Mouse (Mus musculus): ENCODE measurements around the gene Timp1. TPM values are rescaled to one million over a fixed set of nuclear protein-coding genes. Genes with fewer than 3 reads are reported as not detected.
A peak's percentile ranks its signal among the peaks of the same experiment; 100 is the strongest.

Timp1 gene
- polyA plus RNA-seq, 1 experiment: 40.8 TPM

DNA sequence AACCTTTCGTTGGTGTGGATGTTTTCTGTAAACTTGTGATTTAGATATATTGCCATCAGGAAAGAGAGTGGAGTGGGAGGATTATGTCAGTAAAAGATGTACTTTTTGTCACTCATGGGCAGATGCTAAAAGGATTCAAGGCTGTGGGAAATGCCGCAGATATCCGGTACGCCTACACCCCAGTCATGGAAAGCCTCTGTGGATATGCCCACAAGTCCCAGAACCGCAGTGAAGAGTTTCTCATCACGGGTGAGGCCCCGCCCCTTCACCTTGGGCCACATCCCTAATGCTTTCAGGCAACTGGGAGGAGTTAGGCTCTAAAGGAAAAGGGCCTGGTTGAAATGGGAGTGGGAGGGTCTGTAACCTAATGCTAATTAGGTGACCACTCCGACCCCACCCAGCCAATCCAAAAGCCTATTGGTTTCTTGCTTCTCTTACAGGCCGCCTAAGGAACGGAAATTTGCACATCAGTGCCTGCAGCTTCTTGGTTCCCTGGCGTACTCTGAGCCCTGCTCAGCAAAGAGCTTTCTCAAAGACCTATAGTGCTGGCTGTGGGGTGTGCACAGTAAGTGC is 3.0 kb downstream of the Timp1 start:
- Histone ChIP-seq H3K9ac (ENCODE audit: low read depth, poor library complexity, severe bottlenecking) (no peak overlapping the region; the same call in 1 of the 2 replicates), H3K27me3 (ENCODE audit: control insufficient read depth, insufficient read depth, low read length, poor library complexity, severe bottlenecking) (no peaks in the 10 kb centered on the region), H3K36me3 (ENCODE audit: control insufficient read depth, insufficient read depth, low read length, poor library complexity, severe bottlenecking) (no peaks in the 10 kb centered on the region; the same call in 1 of the 2 replicates), H3K4me3 (ENCODE audit: low read depth, low read length) (no peak overlapping the region), H3K27ac (ENCODE audit: insufficient read depth, low read length) (peak overlapping the region; percentile 98), H3K9me3 (replicated peaks; ENCODE audit: control insufficient read depth, insufficient read depth, low read length, poor library complexity, severe bottlenecking) (no peaks in the 10 kb centered on the region), H3K4me1 (ENCODE audit: control insufficient read depth, insufficient read depth, low read length) (peaks cover 2% of the 10 kb centered on the region)
- TF ChIP-seq EP300 (IDR thresholded peaks at IDR 0.05; ENCODE audit: insufficient read depth, low read depth, low read length): no peak
- no peak for TF ChIP-seq CTCF (IDR thresholded peaks at IDR 0.05; ENCODE audit: low read depth, low read length)
- TF ChIP-seq POLR2A (IDR thresholded peaks at IDR 0.05; ENCODE audit: insufficient read depth, low read length): no peak

DNA sequence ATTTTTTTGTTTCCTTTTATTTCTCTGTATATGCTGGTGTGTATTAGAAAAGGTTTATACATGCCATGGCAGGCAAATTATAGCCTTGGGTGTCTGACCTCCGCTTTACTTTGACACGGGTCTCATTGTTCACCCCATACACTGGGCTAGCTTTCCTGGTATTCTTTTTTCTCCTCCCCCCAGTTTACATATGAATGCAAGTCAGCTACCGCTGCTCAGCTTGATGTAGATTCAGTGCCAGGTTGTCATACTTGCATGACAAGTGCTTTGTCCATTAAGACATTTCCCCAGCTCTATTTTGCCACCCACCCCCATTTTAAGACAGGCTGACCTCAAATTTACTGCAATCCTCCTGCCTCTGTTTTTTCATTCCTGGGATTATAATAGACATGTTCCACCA is 5.3 kb downstream of the Timp1 start:
- H3K36me3 ChIP-seq (ENCODE audit: control insufficient read depth, insufficient read depth, low read length, poor library complexity, severe bottlenecking): no peaks in the 10 kb centered on the region; the same call in 1 of the 2 replicates
- no peak overlapping the region for H3K4me3 ChIP-seq (ENCODE audit: low read depth, low read length)
- H3K4me1 ChIP-seq (ENCODE audit: control insufficient read depth, insufficient read depth, low read length): no peaks in the 10 kb centered on the region
- no peaks in the 10 kb centered on the region for H3K9me3 ChIP-seq (replicated peaks; ENCODE audit: control insufficient read depth, insufficient read depth, low read length, poor library complexity, severe bottlenecking)
- H3K27me3 ChIP-seq (ENCODE audit: control insufficient read depth, insufficient read depth, low read length, poor library complexity, severe bottlenecking): no peaks in the 10 kb centered on the region
- H3K9ac ChIP-seq (ENCODE audit: low read depth, poor library complexity, severe bottlenecking): no peak overlapping the region
- H3K27ac ChIP-seq (ENCODE audit: insufficient read depth, low read length): no peak overlapping the region
- TF ChIP-seq POLR2A (IDR thresholded peaks at IDR 0.05; ENCODE audit: insufficient read depth, low read length) (no peak), EP300 (IDR thresholded peaks at IDR 0.05; ENCODE audit: insufficient read depth, low read depth, low read length) (no peak), CTCF (IDR thresholded peaks at IDR 0.05; ENCODE audit: low read depth, low read length) (no peak)

DNA sequence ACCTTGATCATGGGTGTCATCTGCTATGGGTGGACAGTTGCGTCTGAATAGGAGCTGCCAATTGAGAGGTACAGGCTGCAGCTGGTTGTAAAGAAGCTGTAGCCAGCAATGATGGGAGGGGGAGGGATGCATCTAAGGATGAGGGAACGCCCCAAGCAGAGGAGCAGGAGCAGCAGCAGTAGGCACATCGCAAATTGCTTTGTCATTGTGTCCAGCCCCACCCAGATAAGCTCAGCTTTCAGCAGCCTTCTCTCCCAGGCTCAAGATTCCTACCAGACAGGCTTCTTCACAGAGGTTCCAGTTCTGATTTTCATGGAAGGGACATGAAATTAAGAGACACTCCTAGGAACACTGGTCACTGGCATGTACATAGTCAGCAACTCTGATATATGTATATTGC is 40.1 kb downstream of the Timp1 start:
- TF ChIP-seq POLR2A (IDR thresholded peaks at IDR 0.05; ENCODE audit: insufficient read depth, low read length): no peak
- peak; percentile 90; the same call in 1 of the 2 replicates for TF ChIP-seq EP300 (IDR thresholded peaks at IDR 0.05; ENCODE audit: insufficient read depth, low read depth, low read length)
- TF ChIP-seq CTCF (IDR thresholded peaks at IDR 0.05; ENCODE audit: low read depth, low read length): no peak
- H3K36me3 ChIP-seq (ENCODE audit: control insufficient read depth, insufficient read depth, low read length, poor library complexity, severe bottlenecking): no peaks in the 10 kb centered on the region

DNA sequence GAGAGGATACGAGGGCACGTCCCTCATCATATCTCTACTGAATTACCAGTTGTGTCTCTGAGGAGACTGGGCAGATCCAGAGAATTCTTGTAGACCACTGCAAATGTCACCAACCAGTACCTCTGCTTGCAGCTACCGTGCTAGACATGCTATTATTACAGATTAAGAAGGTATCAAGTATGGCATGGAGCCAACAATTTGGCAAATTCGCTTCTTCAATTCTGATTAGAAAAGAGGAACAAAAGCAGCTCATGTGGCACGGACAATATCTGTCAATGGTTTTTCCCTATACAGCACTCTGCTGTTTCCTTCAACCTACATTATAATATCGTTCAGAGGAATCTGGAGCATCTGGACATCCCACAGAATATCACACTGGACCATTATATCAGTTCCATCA is 43.8 kb downstream of the Timp1 start:
- no peak overlapping the region for H3K27ac ChIP-seq (ENCODE audit: insufficient read depth, low read length)
- no peaks in the 10 kb centered on the region for H3K4me1 ChIP-seq (ENCODE audit: control insufficient read depth, insufficient read depth, low read length)
- H3K4me3 ChIP-seq (ENCODE audit: low read depth, low read length): no peak overlapping the region
- no peaks in the 10 kb centered on the region for H3K9me3 ChIP-seq (replicated peaks; ENCODE audit: control insufficient read depth, insufficient read depth, low read length, poor library complexity, severe bottlenecking)
- H3K36me3 ChIP-seq (ENCODE audit: control insufficient read depth, insufficient read depth, low read length, poor library complexity, severe bottlenecking): no peaks in the 10 kb centered on the region
- H3K9ac ChIP-seq (ENCODE audit: low read depth, poor library complexity, severe bottlenecking): no peak overlapping the region
- no peaks in the 10 kb centered on the region for H3K27me3 ChIP-seq (ENCODE audit: control insufficient read depth, insufficient read depth, low read length, poor library complexity, severe bottlenecking)
- TF ChIP-seq CTCF (IDR thresholded peaks at IDR 0.05; ENCODE audit: low read depth, low read length) (no peak), EP300 (IDR thresholded peaks at IDR 0.05; ENCODE audit: insufficient read depth, low read depth, low read length) (no peak), POLR2A (IDR thresholded peaks at IDR 0.05; ENCODE audit: insufficient read depth, low read length) (no peak)

More for the DNA sequence above, 40.1 kb downstream of the Timp1 start:
- Histone ChIP-seq H3K9me3 (replicated peaks; ENCODE audit: control insufficient read depth, insufficient read depth, low read length, poor library complexity, severe bottlenecking) (no peaks in the 10 kb centered on the region), H3K9ac (ENCODE audit: low read depth, poor library complexity, severe bottlenecking) (no peak overlapping the region), H3K4me3 (ENCODE audit: low read depth, low read length) (no peak overlapping the region), H3K27me3 (ENCODE audit: control insufficient read depth, insufficient read depth, low read length, poor library complexity, severe bottlenecking) (no peaks in the 10 kb centered on the region), H3K4me1 (ENCODE audit: control insufficient read depth, insufficient read depth, low read length) (no peaks in the 10 kb centered on the region), H3K27ac (ENCODE audit: insufficient read depth, low read length) (peak overlapping the region; percentile 85)

DNA sequence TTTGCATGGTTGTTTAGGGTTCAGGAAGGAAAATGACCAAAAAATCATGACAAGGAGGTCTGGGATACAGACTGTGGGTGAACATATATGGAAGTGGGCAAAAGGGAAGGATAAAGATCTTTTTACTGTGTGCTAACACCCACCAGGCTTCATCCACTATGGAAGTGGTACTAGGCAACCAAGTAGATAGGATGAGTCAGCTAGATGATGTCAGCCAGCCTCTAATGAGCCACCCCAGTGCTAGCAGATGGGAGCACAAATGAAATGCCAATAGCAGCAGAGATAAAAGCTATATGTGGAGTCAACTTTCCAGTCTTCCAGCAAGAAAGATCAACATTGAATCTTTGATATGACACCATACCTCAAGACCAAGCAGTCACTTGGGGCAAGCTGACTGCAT is 45.1 kb downstream of the Timp1 start:
- Histone ChIP-seq H3K9me3 (replicated peaks; ENCODE audit: control insufficient read depth, insufficient read depth, low read length, poor library complexity, severe bottlenecking) (no peaks in the 10 kb centered on the region), H3K27ac (ENCODE audit: insufficient read depth, low read length) (no peak overlapping the region), H3K4me1 (ENCODE audit: control insufficient read depth, insufficient read depth, low read length) (no peaks in the 10 kb centered on the region), H3K36me3 (ENCODE audit: control insufficient read depth, insufficient read depth, low read length, poor library complexity, severe bottlenecking) (no peaks in the 10 kb centered on the region), H3K4me3 (ENCODE audit: low read depth, low read length) (no peak overlapping the region), H3K9ac (ENCODE audit: low read depth, poor library complexity, severe bottlenecking) (no peak overlapping the region), H3K27me3 (ENCODE audit: control insufficient read depth, insufficient read depth, low read length, poor library complexity, severe bottlenecking) (no peaks in the 10 kb centered on the region)
- no peak for TF ChIP-seq EP300 (IDR thresholded peaks at IDR 0.05; ENCODE audit: insufficient read depth, low read depth, low read length)
- no peak for TF ChIP-seq POLR2A (IDR thresholded peaks at IDR 0.05; ENCODE audit: insufficient read depth, low read length)
- no peak for TF ChIP-seq CTCF (IDR thresholded peaks at IDR 0.05; ENCODE audit: low read depth, low read length)

DNA sequence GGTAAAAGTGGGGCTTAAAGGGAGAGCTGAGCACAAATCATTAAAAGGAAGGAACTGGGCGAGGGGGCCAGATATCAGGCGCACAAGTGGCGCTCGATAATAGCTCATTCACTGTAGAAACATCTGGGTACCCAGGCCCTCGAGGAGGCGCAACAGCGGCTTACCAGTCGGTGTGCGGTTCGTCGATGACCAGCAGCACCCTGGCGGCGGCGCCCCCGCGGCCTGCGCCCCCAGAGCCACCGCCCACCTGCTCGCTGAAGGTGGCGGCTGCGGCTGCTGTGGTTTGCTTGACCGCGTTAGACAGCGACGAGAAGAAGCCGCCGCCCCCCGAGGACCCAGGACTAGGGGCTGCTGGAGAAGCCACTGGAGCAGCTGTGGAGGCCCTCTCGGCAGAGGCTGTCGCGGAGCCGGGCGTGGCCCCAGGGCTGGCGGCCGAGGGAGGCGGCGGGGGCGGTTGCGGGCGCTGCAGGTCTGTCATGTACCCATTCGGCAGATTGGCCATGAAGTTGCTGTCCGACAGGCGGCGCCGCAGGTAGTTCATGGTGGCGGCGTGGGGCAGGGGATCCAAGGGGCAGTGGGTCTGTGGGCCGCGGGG is 50.4 kb downstream of the Timp1 start:
- Histone ChIP-seq H3K27me3 (ENCODE audit: control insufficient read depth, insufficient read depth, low read length, poor library complexity, severe bottlenecking) (no peaks in the 10 kb centered on the region), H3K9ac (ENCODE audit: low read depth, poor library complexity, severe bottlenecking) (peak overlapping the region; percentile 46), H3K9me3 (replicated peaks; ENCODE audit: control insufficient read depth, insufficient read depth, low read length, poor library complexity, severe bottlenecking) (no peaks in the 10 kb centered on the region), H3K27ac (ENCODE audit: insufficient read depth, low read length) (no peak overlapping the region), H3K4me1 (ENCODE audit: control insufficient read depth, insufficient read depth, low read length) (no peaks in the 10 kb centered on the region), H3K36me3 (ENCODE audit: control insufficient read depth, insufficient read depth, low read length, poor library complexity, severe bottlenecking) (no peaks in the 10 kb centered on the region), H3K4me3 (ENCODE audit: low read depth, low read length) (peak overlapping the region; percentile 63)
- no peak for TF ChIP-seq EP300 (IDR thresholded peaks at IDR 0.05; ENCODE audit: insufficient read depth, low read depth, low read length)
- no peak for TF ChIP-seq POLR2A (IDR thresholded peaks at IDR 0.05; ENCODE audit: insufficient read depth, low read length)
- TF ChIP-seq CTCF (IDR thresholded peaks at IDR 0.05; ENCODE audit: low read depth, low read length): no peak
